Mouse (Mus musculus): ENCODE measurements around the gene Gm10665.
"Not testable (repeated sequence)": the region's sequence is repeated elsewhere in the genome, so short reads cannot be mapped to it uniquely, and the experiment has no call there.

Gm10665 gene

GRCm38 (mm10) chr7:22463975-22464374 is at the start of gene Gm10665:
Gene Gm10665 (minus strand): TSS chr7:22464075.
- not testable (repeated sequence) for DNase-seq (ENCODE audit: low read depth, low spot score)

DNA sequence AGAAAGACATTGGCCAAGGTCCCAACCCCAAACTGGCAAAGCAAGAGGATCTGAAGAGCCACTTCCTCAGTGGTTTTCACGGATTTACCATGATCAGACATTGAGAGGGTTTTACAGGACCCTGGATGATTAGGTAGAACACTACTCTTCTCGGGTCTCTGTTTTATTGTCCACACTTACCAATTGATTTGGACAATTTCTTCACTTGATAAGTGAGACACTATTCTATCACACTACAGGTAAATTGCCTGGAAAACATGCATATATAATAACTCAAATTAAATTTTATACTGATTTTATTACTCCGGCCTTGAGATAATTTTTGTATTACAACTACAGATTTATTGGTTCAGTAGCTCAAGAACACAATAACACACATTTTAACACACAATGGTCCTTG is 35.7 kb upstream of the Gm10665 start, which contains the start of gene Vmn1r151:
Gene Vmn1r151 (minus strand): TSS at position 101 of the 400 bp plus-strand sequence.
- not testable (repeated sequence) for DNase-seq (ENCODE audit: low read depth, low spot score)

DNA sequence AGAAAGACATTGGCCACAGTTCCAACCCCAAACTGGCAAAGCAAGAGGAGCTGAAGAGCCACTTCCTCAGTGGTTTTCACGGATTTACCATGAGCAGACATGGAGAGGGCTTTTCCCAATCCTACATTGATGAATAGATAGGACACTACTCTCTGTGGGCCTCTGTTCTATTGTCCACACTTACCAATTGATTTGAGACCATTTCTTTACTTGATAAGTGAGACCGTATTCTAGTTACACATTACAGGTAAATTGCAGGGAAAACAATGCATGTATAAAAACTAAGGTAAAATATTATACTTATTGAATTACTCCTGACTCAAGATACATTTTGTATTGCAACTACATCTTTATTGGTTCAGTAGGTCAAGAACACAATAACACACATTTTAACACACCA is 25.7 kb downstream of the Gm10665 start, which contains the start of gene Vmn1r149:
Gene Vmn1r149 (minus strand): TSS at position 101 of the 400 bp plus-strand sequence.
- not testable (repeated sequence) for DNase-seq (ENCODE audit: low read depth, low spot score)

DNA sequence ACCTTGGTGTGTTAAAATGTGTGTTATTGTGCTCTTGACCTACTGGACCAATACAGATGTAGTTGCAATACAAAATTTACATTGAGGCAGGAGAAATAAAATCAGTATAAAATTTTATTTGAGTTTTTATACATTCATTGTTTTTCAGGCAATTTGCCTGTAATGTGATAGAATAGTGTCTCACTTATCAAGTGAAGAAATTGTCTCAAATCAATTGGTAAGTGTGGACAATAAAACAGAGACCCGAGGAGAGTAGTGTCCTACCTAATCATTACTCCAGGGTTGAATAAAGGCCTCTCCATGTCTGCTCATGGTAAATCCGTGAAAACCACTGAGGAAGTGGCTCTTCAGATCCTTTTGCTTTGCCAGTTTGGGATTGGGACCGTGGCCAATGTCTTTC is 50.6 kb downstream of the Gm10665 start, which contains the start of gene Vmn1r148:
Gene Vmn1r148 (plus strand): TSS at position 301 of the 400 bp plus-strand sequence.
- DNase-seq (ENCODE audit: low read depth, low spot score): not testable (repeated sequence)

Measured in skeletal muscle tissue, adult 2 months (tissue).